Mouse (Mus musculus): ENCODE data around the gene Dclre1a. TPM values are rescaled to one million over a fixed set of nuclear protein-coding genes. Genes with fewer than 3 reads are reported as not detected.

Dclre1a gene
- total and polyA plus RNA-seq, 3 experiments, result 8.3 to 14.8 (median 13.1) TPM

DNA sequence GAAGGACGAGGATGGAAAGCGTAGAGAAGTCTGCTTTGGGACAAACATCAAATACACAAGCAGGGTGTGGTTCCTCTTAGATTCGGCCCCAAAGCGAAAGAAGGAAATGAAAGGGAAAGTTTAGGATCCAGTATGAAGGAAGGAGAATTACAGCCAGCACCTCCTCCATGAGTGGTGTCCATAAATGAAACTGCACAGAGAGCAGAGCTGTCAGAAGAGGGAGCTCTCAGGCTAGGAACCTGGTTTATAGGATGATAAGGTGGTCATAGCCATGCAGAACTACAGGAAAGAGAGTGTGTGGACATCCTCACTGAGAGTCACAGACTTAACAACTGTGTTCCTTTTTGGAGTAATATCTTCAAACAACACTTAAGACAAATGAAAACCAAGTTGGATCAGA is 18.0 kb upstream of the Dclre1a start:
- Histone ChIP-seq H3K9me3 (replicated peaks; ENCODE audit: low read length) (no peaks in the 10 kb centered on the region), H3K36me3 (replicated peaks in 1 of 2; ENCODE audit: control insufficient read depth in 1 of 2, insufficient read depth in 1 of 2, low read length in 1 of 2) (peaks cover 9 to 61% of the 10 kb centered on the region in 2 experiments), H3K4me3 (replicated peaks in 1 of 3; ENCODE audit: low read depth in 2 of 3, low read length in 2 of 3, poor library complexity in 1 of 3) (no peak overlapping the region), H3K4me2 (ENCODE audit: insufficient read depth, low read depth, poor library complexity, severe bottlenecking) (no peak overlapping the region), H3K9ac (ENCODE audit: insufficient read depth, low read depth) (no peak overlapping the region), H3K4me1 (ENCODE audit: control insufficient read depth in 1 of 2, insufficient read depth in 2 of 2) (peaks cover 0 to 18% of the 10 kb centered on the region in 2 experiments; a peak in 1 of 4 replicates), H3K27ac (ENCODE audit: insufficient read depth, low read depth) (no peak overlapping the region), H3K79me2 (replicated peaks; ENCODE audit: control insufficient read depth, extremely low read depth, insufficient read depth, poor library complexity, severe bottlenecking) (peaks cover 9% of the 10 kb centered on the region), H3K27me3 (replicated peaks) (no peaks in the 10 kb centered on the region)
- TF ChIP-seq RAD21 (IDR thresholded peaks at IDR 0.05; ENCODE audit: low read depth, low read length), result peak; percentile 68
- peak; percentile 57 for TF ChIP-seq SMC3 (IDR thresholded peaks at IDR 0.05; ENCODE audit: low read depth, low read length)
- TF ChIP-seq CTCF (conservative IDR thresholded peaks at IDR 0.05 in 1 of 2, IDR thresholded peaks at IDR 0.05 in 1 of 2; ENCODE audit: low read depth in 2 of 2, low read length in 2 of 2), result peak in 1 of 2 experiments; percentile 70; a peak in 2 of 4 replicates
- TF ChIP-seq ZC3H11A (IDR thresholded peaks at IDR 0.05; ENCODE audit: low read depth, low read length), result peak; percentile 13; the same call in 1 of the 2 replicates
- no peak for TF ChIP-seq ETS1 (conservative IDR thresholded peaks at IDR 0.05; ENCODE audit: low read depth, low read length)
- no peak for TF ChIP-seq PAX5 (IDR thresholded peaks at IDR 0.05; ENCODE audit: low read length)
- TF ChIP-seq USF1 (IDR thresholded peaks at IDR 0.05; ENCODE audit: low read depth, low read length), result no peak
- TF ChIP-seq NRF1 (IDR thresholded peaks at IDR 0.05; ENCODE audit: low read depth, low read length), result no peak
- no peak for TF ChIP-seq ZKSCAN1 (IDR thresholded peaks at IDR 0.05; ENCODE audit: borderline replicate concordance, low read depth, low read length)
- TF ChIP-seq MAX (IDR thresholded peaks at IDR 0.05; ENCODE audit: low read length), result no peak
- no peak for TF ChIP-seq KAT2A (IDR thresholded peaks at IDR 0.05; ENCODE audit: insufficient replicate concordance, low read length)
- DNase-seq (ENCODE audit: extremely low read depth), result peak; percentile 38
- dilution Hi-C loops (cut with MboI; ENCODE audit: extremely low pct_ligation_motif_present, extremely low pct_unique_long_range_greater_than_20kb, low sequenced_read_pairs), result no loop called here
- in situ Hi-C loops (cut with MboI; ENCODE audit: low pct_ligation_motif_present, low pct_unique_long_range_greater_than_20kb, low sequenced_read_pairs), result no loop called here

DNA sequence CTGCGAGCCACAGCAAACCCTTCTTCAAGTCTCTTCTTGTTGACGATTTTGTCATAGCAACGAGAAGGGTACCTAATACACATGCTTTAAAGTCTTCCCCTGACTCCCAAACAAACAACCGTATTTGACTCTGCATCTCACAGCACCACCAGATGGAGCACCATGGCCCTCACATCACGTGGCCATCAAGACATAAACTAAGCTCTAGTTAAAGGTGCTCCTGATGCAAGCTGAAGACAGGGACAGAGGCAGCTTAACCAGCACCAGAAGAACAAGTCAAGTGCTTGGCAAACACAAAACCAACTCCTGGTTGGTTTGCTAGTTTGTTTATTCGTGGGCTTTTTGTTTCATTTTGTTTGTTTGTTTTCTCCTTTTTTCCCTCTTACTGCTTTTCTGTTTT is 17.3 kb upstream of the Dclre1a start:
- Histone ChIP-seq H3K9ac (ENCODE audit: insufficient read depth, low read depth) (no peak overlapping the region), H3K9me3 (replicated peaks; ENCODE audit: low read length) (no peaks in the 10 kb centered on the region), H3K4me3 (replicated peaks in 1 of 3; ENCODE audit: low read depth in 2 of 3, low read length in 2 of 3, poor library complexity in 1 of 3) (no peak overlapping the region), H3K27ac (ENCODE audit: insufficient read depth, low read depth) (no peak overlapping the region), H3K79me2 (replicated peaks; ENCODE audit: control insufficient read depth, extremely low read depth, insufficient read depth, poor library complexity, severe bottlenecking) (peaks cover 9% of the 10 kb centered on the region), H3K4me1 (ENCODE audit: control insufficient read depth in 1 of 2, insufficient read depth in 2 of 2) (peaks cover 0 to 19% of the 10 kb centered on the region in 2 experiments; a peak in 1 of 4 replicates), H3K4me2 (ENCODE audit: insufficient read depth, low read depth, poor library complexity, severe bottlenecking) (no peak overlapping the region), H3K27me3 (replicated peaks) (no peaks in the 10 kb centered on the region), H3K36me3 (replicated peaks in 1 of 2; ENCODE audit: control insufficient read depth in 1 of 2, insufficient read depth in 1 of 2, low read length in 1 of 2) (peaks cover 5 to 59% of the 10 kb centered on the region in 2 experiments)
- TF ChIP-seq ZC3H11A (IDR thresholded peaks at IDR 0.05; ENCODE audit: low read depth, low read length) (no peak), USF1 (IDR thresholded peaks at IDR 0.05; ENCODE audit: low read depth, low read length) (0 out of 2 replicates have a peak, but pooled peaks have one; percentile 5), IRF4 (IDR thresholded peaks at IDR 0.05; ENCODE audit: low read depth, low read length) (no peak), ELF1 (IDR thresholded peaks at IDR 0.05; ENCODE audit: low read depth, low read length) (no peak), SMC3 (IDR thresholded peaks at IDR 0.05; ENCODE audit: low read depth, low read length) (peak; percentile 29), CTCF (conservative IDR thresholded peaks at IDR 0.05 in 1 of 2, IDR thresholded peaks at IDR 0.05 in 1 of 2; ENCODE audit: low read depth in 2 of 2, low read length in 2 of 2) (peak in 1 of 2 experiments; percentile 40; a peak in 2 of 4 replicates), KAT2A (IDR thresholded peaks at IDR 0.05; ENCODE audit: insufficient replicate concordance, low read length) (no peak)
- in situ Hi-C loops (cut with MboI; ENCODE audit: low pct_ligation_motif_present, low pct_unique_long_range_greater_than_20kb, low sequenced_read_pairs) (no loop called here), dilution Hi-C loops (cut with MboI; ENCODE audit: extremely low pct_ligation_motif_present, extremely low pct_unique_long_range_greater_than_20kb, low sequenced_read_pairs) (no loop called here)
- DNase-seq (ENCODE audit: extremely low read depth), result peak; percentile 20

All from CH12.LX (cell line).